Mouse (Mus musculus) thymus, postnatal 36 days (tissue): ENCODE results near the gene Gp9.
"Not testable (repeated sequence)": the region's sequence is repeated elsewhere in the genome, so short reads cannot be mapped to it uniquely, and the experiment has no call there.

Experiments used
- DNase-seq, 2 experiments: peaks; one replicate each; pipeline ENCODE4 v3.0.0; 2022; ENCODE audit warnings: mixed read lengths in 2 of 2

Gp9 gene

DNA sequence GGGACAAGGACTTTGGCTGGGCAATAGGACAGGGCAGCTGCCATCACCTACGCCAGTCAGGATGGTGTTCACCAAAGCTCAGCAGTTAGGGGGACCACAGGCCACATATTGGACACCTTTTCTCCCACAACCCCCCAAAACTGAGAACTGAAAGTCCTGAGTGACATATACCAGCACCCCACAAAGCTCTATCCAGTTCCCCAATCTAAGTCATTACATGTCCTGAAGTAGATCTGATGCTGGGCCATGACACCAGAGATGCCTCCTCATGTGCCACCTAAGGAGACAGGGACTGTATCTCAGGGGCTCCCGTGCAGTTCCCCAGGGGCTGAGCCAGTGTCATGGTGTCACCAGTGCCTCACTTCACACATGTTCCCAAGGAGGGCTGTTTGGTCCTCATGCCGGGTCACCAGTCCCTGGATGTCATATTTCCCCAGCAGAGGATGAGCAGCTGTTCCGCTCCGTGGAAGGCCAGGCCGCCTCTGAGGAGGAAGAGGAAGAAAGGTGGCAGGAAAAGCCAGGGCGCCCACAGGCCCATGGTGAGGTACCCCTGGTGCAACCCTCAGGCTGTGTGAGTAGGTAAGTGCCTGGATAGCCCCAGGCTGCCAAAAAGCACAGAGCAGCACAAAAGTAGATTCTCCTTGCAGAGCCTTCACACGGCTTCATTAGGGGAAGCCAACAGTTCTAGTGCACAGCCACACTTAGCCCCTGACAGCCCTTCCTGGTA lies 27.5 kb upstream of the Gp9 start:
- no peak for DNase-seq

DNA sequence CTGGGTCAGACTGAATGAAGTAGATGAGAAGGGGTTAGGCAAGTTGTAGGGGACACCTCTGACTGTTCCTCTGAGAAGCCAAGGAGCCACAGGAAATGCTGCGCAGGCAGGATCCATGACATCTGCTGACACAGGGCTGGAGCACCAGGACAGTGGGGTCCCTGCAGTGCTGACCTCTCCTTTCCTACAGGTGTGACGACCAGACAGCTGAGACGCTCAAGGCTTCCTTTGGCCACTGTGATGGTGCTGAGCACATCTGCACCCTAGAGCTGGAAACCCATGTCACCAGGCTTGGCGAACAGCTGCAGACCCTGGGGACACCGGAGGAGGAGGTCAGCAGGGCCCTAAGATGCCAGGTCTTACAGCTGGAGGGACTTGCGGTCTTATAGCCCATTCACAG lies 26.3 kb upstream of the Gp9 start:
- no peak for DNase-seq

- DNase-seq, result no peak
Measured at GRCm38 (mm10) chr6:87755196-87755595, 22.7 kb upstream of the Gp9 start.

DNA sequence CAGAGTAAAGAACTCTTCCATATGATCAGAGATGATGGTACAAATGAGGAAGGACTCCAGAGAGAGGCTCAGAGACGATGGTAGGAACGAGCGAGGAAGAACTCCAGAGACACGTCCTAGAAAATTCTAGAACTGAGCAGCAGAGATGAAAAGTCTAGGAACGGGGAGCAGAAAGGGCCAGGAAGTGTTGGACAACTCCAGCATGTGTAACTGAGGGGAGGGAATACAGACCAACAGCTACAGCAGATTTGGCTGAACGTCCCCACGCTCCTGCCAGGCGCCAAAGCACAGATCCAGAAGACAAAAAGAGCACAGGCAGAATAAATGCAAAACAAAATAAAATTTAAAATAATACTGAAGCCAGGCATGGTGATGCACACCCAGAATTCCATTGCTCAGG lies 21.0 kb upstream of the Gp9 start:
- no peak for DNase-seq

- DNase-seq, result no peak
Measured at GRCm38 (mm10) chr6:87759404-87759803, 18.5 kb upstream of the Gp9 start.

DNA sequence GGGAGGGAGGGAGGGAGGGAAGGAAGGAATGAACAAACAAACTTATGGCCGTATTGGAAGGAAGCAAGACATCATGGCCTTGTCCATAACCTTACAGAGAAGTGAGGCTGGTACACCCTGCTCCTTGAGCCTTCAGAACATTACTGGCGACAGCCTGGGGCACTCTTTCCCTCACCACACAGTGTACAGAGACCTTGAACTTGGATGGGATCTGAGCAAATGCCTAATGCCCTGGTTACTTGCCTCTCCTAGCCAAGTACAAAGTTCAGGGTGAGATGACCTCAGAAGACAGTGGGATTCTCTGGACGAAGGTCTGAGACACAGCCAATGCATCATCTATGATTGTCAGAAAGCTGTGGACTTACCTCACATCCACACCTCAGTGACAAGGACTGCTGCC lies 18.0 kb upstream of the Gp9 start:
- DNase-seq, result no peak

DNA sequence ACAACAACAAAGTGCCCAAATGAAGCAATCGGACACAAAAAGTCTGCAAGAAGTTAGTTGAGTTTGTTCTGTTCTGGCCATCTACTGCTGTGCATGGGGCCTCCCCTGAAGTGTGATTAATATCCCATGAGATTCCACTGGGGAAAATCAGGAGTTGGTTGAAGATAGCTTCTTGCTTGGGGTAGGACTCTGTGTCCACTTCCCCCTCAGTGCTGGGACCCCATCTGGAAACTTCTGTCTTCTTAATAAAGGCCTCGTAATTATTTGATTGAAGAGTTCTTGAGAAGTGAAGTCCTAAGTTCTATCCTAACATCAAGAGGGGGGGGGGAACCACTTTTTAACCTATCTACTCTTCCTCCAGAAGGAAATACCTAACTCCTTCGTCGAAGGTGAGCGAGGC lies 15.7 kb upstream of the Gp9 start:
- no peak for DNase-seq

DNA sequence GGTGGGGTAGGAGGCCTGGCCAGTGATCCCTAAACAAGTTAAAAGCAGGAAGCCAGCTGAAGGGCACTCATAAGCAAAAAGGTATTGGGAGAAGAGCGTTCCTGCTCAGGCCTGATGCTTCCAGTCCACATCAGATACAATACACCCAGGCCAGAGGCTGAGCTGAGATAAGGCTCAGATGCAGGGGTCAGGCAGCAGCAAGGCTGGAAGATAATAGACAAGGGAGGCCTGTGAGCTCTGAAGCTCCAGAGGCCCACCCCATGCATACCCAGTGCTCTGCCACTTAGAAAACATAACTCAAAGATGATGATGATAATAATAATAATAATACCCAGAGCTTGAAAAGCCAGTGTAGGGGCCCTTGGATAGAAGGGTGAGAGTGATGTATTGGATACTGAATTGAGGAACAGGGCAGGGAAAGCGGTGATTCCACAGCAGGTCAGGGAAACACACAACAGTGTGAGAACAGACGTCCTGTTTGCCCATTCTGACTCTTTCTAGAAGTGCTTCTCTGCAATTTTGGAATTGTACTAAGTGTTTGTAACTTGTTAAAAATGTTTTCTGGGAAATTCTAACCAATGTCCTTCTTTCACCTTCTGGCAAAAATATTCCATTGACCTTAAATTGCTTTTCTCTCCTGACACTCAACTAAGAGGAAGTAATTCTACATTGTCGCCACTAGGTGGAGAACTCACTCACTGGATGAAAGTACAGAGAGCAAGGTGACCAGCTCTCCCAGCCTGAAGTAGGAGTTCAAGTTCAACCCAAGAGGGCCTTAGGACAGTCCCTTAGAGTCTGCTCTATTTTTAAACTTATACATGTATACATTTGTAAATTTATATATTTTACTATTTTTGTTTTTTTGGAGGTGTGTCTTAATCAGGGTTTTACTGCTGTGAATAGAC lies 14.2 kb upstream of the Gp9 start:
- DNase-seq, result no peak

DNA sequence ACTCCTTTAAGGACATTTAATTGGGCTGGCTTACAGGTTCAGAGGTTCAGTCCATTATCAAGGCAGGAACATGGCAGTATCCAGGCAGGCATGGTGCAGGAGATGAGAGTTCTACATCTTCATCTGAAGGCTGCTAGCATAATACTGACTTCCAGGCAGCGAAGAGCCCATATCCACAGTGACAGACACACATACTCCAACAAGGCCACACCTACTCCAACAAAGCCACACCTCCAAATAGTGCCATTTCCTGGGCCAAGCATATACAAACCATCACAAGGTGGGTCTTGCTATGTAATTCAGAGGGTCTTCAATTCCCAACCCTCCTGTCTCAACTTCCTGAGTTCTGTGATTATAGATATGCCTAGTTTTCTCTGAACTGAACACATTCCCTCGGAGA lies 13.6 kb upstream of the Gp9 start:
- DNase-seq, result not testable (repeated sequence)

DNA sequence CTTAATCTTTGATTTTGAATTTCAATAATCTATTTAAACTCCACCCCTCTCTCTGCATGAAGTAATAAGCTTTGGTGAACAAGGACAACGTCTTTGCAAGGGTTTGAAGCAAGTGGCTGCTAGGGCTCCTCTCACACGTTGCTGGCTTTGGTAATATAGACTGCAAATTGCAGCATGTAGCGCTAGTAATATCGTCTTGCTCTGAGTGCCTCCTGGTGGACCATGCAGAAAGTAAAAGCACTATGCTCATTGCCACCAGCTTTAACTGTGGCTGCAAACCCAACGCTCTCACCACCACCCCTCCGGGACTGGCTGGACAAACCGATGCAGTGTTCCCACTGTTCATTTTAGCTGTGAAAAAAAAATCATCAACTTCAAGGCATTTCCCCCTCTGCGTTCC lies 7.2 kb upstream of the Gp9 start:
- no peak for DNase-seq

- DNase-seq, result no peak
Measured at GRCm38 (mm10) chr6:87774466-87774865, 3.4 kb upstream of the Gp9 start.

GRCm38 (mm10) chr6:87774909-87775308 lies 3.0 kb upstream of the Gp9 start:
- DNase-seq, result no peak

GRCm38 (mm10) chr6:87775588-87776245 lies 2.2 kb upstream of the Gp9 start:
- no peak for DNase-seq

DNA sequence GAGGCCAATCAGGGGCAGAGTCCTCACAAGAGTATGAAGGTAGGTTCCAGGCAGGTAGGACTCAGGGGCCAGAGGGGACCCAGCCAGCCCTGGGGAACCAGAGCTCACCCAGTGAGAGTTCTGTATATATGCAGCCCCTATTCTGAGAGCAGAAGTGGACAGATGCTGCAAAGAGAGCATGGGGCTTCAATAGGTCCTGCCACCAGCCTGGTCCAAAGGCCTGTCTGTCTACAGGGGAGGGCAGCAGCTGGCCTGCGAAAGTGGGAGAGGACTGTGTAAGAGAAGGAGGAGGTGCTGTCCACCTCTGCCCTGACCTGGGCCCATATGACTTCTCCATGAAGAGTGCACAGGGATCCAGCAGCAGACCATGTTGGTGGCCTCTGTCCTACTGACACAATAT lies 1.2 kb upstream of the Gp9 start:
- DNase-seq, result no peak

DNA sequence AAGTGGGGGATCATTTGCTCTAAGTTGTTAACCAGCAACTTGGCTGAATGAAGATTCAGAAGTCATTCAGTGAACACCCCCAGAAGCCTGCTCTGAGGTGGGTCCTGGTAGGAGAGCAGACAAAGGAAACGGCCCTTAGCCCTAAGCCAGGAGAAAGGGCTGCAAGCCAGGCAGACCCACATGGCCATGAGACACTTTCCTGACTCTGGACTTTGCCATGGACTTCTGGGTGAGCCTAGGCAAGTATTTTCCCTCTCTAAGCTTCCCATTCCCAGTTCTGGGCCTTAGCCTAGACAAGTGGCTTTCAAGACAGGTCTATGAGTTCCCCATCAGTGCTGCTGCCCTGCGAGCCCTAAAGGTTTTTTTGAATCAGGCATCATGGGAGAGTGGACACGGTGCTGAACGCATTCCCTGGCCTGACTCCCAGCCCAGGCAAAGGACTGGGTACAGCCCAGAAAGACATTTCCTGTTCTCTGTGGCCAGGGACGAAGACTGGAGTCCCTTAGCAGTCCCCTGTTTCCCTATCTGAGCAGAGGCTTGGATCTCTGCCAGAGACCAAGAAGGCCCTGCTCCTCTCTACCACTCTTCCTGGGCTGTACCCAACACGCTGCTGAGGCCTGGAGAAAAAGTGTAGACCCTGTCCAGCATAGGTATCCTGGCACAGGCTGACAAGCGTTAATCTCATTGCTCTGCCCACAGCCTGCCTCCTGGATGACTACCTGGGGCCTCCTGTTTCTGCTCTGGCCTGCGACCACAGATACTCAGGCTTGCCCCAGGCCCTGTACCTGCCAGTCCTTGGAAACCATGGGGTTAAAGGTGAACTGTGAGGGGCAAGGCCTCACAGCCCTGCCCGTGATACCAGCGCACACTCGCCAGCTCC lies 662 bp downstream of the Gp9 start:
- DNase-seq, result no peak

- DNase-seq, result no peak
Measured at GRCm38 (mm10) chr6:87779174-87780165, 1.6 kb downstream of the Gp9 start.

DNA sequence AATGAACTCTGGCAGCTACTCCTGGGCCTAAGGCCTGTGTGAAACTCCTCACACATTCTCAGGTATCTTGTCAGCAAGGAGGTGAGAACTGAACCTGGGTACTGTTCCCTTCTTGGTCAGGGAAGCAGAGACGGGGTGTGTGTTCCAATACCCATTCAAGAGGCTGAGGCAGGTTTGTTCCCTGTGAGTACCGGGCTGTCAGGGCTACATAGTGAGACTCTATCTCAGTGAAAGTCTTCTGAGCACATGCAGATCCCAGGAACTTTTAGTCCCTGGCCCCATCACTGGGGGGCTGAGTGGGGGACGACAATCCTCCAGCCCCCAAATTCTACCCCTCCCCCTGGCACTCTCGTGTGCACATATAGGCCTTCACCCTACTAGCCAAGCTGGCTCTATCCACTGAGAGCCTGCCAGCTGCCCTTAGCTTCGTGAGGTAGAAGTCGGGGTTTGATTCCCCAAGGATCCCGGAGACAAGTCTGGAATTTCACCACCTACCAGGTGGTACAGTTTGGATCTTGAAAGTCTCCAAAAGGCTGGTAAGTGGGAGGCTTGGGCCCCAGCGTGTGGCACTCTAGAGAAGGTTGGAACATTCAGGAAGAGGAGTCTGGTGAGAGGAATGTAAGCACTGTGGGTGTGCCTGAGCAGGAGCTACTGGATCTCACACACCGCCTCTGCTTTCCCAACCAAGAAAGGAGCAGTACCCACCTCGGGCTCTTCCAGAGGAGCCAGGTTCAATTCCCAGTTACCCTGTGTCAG lies 2.9 kb downstream of the Gp9 start:
- DNase-seq, result no peak

DNA sequence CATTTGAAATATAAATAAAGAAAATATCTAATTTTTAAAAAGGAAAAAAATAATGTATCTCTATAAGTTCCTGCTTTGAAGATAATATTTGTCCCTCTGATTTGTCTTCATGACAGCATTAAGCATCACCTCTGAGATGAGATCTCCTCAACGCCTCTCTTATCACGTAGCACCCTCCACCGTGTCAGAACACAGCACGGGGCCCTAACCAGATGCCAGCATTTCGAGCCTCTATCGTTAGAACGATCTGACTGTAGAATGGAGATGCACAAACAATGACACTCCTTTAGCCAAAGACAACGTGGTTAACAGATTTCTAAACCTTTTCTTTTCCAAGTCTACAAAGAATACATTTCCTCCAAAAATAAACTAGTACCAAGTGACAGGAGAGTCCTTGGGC lies 6.2 kb downstream of the Gp9 start:
- no peak for DNase-seq

DNA sequence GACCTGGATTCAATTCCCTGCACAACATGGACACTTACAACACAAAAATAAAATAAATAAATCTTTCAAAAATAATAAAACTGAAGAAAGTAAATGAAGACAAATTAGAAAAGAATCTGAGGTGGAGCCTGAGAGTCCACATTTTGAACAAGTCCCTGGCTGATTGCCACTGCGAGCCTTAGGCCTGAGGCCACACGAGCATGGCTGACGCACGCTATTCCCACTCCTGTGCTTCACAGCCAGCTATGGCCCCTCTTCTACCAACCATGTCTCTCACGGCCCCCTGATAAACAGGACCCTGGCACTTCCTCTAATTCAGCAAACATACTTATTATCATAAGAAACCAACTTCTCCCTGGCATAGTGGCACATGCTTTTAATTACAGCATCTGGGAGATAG lies 8.7 kb downstream of the Gp9 start:
- DNase-seq, result no peak

DNA sequence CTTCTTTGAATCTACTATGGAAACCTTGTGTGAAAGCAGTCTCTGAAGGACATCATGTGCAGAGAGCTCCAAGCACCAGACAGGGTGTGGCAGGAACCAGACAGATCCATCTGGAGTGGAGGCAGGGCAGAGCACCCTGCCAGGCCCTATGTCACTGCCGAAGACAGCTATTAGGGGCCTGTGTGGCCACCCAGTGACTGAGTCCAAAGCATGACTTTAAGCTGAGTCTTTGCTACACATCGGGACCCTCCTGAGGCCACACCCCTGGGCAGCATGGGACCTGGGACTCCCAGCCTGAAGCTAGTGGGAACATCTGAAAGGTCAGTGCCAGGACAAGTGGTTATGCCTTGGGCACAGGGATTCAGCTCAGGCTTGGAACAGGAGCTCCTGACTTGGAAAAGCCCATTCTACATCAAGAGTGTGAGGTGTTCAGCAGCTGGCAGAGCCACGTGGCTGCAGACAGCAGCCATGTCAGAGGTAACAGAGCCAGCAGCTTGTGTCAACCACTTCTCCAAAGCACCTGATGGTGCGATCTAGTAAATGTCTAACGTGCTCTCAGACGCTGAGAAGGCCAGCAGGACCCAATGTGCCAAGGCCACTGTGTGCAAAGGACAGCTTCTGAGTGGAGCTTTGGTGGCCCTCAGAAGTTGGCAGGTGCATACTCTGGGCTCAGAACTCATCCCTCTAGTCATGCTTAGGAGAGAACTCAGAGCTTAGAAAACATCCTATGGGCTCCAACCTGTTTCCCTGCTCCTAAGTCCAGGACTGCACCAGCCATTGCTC lies 9.4 kb downstream of the Gp9 start:
- no peak for DNase-seq
